Mouse (Mus musculus) neural tube, embryonic 12.5 days (tissue): Measurements from ENCODE around the gene Camkmt. TPM values are rescaled to one million over a fixed set of nuclear protein-coding genes. Genes with fewer than 3 reads are reported as not detected.

Experiments
- ATAC-seq: fragments of 200-750 bp; cut with Nextera tagmentation; 2 replicates; pipeline ENCODE4 v1.8.0; 2017; ENCODE audit warnings: low read depth, mild to moderate bottlenecking, moderate TSS enrichment, moderate library complexity; ENCODE audit not compliant: low FRiP score
- H3K27ac ChIP-seq: fragments of 300-500 bp; sonication (generic); 2 replicates; pipeline ENCODE4 v1.5.1; 2016
- H3K27me3 ChIP-seq: fragments of 300-500 bp; sonication (generic); replicated peaks from 2 replicates; pipeline ENCODE4 v1.6.1; 2016; ENCODE audit warnings: mild to moderate bottlenecking
- H3K36me3 ChIP-seq: fragments of 300-500 bp; sonication (generic); 2 replicates; pipeline ENCODE4 v1.6.1; 2016; ENCODE audit warnings: mild to moderate bottlenecking
- H3K4me1 ChIP-seq: fragments of 300-500 bp; sonication (generic); 2 replicates; pipeline ENCODE4 v1.6.1; 2016
- H3K4me2 ChIP-seq: fragments of 300-500 bp; sonication (generic); replicated peaks from 2 replicates; pipeline ENCODE4 v1.6.1; 2016; ENCODE audit warnings: mild to moderate bottlenecking
- H3K4me3 ChIP-seq: fragments of 300-500 bp; sonication (generic); 2 replicates; pipeline ENCODE4 v1.5.1; 2016
- H3K9ac ChIP-seq: fragments of 300-500 bp; sonication (generic); 2 replicates; pipeline ENCODE4 v1.6.1; 2016; ENCODE audit warnings: mild to moderate bottlenecking
- H3K9me3 ChIP-seq: fragments of 300-500 bp; sonication (generic); 2 replicates; pipeline ENCODE4 v1.6.1; 2016; ENCODE audit warnings: mild to moderate bottlenecking
- WGBS: fragments of 180-500 bp; shearing (Covaris S2); methylation state at CpG from one replicate; pipeline ENCODE4 v1.1.7; 2016; 5-methylcytosine and 5-hydroxymethylcytosine counted together
- polyA plus RNA-seq: library from polyadenylated mRNA; unstranded; fragments of >200 nt; fragmentation: Nextera tagmentation; extraction: Ambion mirVana; gene quantifications from 2 replicates; pipeline ENCODE4 v1.2.1, GENCODE M21; 2016

The Camkmt gene
- polyA plus RNA-seq, 1 experiment from 2014 or later: 14.7 TPM

DNA sequence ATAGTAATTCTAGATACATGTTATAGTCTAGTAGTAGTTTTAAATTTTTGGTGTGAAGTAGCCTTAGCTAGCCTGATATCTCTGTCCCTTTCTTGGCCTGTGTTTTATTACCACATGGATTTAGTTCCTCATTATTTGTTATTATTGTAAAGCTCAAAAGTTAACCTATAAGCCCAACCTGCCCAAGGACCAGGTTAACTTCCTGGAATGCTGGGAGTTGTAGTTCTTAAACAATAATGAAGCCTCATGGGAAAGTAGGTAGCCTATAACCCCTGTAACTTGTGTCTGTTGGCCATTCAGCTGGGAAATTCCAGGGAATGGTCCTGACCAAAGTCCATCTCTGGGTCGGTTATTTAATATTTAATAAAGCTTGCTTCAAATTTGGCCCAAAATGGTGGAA is 58.0 kb downstream of the Camkmt start:
- Histone ChIP-seq H3K9ac (no peak overlapping the region), H3K9me3 (no peaks in the 10 kb centered on the region), H3K4me1 (0 out of 2 replicates have a peak, but pooled peaks cover 2% of the 10 kb centered on the region), H3K27me3 (no peaks in the 10 kb centered on the region), H3K4me3 (no peak overlapping the region), H3K4me2 (no peak overlapping the region), H3K27ac (no peak overlapping the region), H3K36me3 (no peaks in the 10 kb centered on the region)
- WGBS: 81% methylated on average over 1 of the region's 1 CpGs
- ATAC-seq: no peak

DNA sequence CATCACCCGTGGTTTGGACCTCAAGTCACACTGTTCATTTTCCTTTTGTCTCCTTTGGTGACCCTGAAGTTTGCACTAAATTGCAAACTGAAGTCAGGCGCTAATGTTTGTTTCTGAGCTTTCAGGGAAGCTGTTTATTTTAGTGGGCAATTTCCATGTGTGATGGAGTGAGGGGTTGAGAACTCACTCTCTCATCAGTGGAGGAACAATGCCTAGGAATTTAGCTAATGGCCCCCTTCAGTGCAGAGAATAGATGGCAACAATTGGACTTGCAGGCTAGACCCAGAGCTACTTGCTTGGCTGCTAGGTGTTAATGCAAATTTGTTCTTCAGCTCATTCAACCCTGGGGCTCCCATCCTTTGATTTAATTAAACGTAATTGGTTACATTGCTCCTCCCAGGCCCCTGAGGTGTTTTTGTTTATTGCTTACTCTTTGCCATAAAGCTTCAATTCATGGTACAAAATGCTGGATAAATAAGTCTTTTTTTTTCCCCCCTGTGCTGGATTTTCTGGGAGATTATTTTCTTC is 58.9 kb downstream of the Camkmt start:
- 0 out of 2 replicates have a peak, but pooled peaks cover 2% of the 10 kb centered on the region for H3K4me1 ChIP-seq
- no peak for ATAC-seq
- no peak overlapping the region for H3K27ac ChIP-seq
- no peak overlapping the region for H3K4me2 ChIP-seq
- no peaks in the 10 kb centered on the region for H3K9me3 ChIP-seq
- H3K9ac ChIP-seq: no peak overlapping the region
- no peaks in the 10 kb centered on the region for H3K27me3 ChIP-seq
- H3K36me3 ChIP-seq: no peaks in the 10 kb centered on the region
- no peak overlapping the region for H3K4me3 ChIP-seq
- WGBS: 7% methylated on average over 3 of the region's 3 CpGs

DNA sequence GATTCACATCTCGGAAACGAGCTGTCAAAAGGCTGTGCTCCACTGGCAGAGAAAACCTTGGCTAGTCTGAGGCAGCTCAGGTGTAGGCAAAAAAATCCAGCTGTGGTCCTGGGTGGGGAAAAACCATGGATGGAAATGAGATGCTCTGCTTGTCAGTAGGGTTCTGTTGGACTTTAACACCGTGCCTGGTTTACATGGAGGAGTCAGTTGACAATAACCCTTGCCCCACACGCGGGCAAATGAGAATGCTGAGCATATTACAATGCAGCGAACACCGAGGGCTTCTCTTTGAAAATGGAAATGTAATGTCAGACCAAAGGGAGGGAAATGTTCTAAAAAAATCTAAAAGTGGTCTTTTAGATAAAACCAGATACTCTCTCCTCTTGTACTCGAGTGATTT is 60.9 kb downstream of the Camkmt start:
- no peak overlapping the region for H3K27ac ChIP-seq
- no peaks in the 10 kb centered on the region for H3K36me3 ChIP-seq
- no peaks in the 10 kb centered on the region for H3K9me3 ChIP-seq
- 0 out of 2 replicates have a peak, but pooled peaks cover 2% of the 10 kb centered on the region for H3K4me1 ChIP-seq
- no peak overlapping the region for H3K4me3 ChIP-seq
- 76% methylated on average over 8 of the region's 8 CpGs for WGBS
- ATAC-seq: no peak
- no peaks in the 10 kb centered on the region for H3K27me3 ChIP-seq
- no peak overlapping the region for H3K9ac ChIP-seq
- no peak overlapping the region for H3K4me2 ChIP-seq

DNA sequence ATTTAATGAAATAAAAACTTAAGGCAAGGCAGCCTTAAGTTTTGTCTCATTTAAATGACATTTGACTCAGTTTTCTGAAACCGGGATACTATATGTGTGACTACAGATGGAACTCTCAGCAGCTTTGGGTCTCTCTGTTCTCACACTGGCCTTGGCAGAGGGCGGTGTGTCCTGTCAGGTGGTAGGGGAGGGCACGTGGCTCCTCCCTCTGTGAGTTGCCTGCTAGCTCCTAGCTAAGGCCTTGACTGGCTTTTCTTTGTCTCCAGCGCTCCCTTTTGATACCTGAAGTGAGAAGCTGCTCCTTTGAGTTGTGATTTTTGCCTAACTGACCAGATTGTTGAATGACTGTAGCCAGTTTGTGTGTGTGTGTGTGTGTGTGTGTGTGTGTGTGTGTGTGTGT is 67.8 kb downstream of the Camkmt start:
- 82% methylated on average over 4 of the region's 4 CpGs for WGBS
- H3K4me3 ChIP-seq: no peak overlapping the region
- H3K27ac ChIP-seq: no peak overlapping the region
- no peaks in the 10 kb centered on the region for H3K9me3 ChIP-seq
- no peak overlapping the region for H3K4me2 ChIP-seq
- H3K4me1 ChIP-seq: no peaks in the 10 kb centered on the region
- no peak overlapping the region for H3K9ac ChIP-seq
- no peaks in the 10 kb centered on the region for H3K36me3 ChIP-seq
- no peaks in the 10 kb centered on the region for H3K27me3 ChIP-seq
- ATAC-seq: no peak

DNA sequence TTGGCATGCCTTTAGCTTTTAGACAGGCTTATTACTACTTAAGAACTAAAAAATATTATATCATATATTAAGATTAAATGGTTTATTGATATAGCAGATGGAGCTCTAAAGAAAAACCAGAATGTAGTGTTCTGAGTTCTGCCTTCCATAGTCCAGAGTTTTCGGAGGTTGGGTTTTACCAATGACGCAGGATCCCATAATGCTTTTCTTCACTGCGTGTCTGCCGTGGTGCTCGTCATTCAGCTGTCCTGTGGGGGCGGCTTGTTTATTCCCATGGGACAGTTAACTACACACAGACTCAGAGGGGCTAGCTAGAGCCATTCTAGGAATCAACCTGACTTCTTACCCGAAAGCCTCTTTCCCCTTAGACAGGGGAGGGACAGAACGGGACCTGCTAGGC is 69.2 kb downstream of the Camkmt start:
- Histone ChIP-seq H3K9me3 (no peaks in the 10 kb centered on the region), H3K4me3 (no peak overlapping the region), H3K36me3 (no peaks in the 10 kb centered on the region), H3K4me1 (no peaks in the 10 kb centered on the region), H3K9ac (no peak overlapping the region), H3K27me3 (no peaks in the 10 kb centered on the region), H3K27ac (no peak overlapping the region), H3K4me2 (no peak overlapping the region)
- 87% methylated on average over 8 of the region's 8 CpGs for WGBS
- ATAC-seq: no peak

DNA sequence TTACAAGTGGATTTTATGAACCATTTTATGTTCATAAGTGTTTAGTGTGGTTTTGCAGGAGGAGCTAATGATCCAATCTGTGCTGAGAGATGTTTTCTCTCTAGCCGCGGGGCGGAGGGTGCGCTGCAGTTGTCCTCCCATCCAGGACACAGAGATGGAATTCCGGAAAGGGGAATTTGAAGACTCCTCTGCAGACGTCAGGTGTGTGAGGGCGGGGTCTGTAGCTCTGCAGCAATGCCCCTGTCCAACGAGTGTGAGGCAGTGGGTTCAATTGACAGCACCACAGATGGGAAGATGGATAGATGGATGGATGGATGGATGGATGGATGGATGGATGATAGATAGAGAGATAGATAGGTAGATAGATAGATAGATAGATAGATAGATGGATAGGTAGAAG is 70.4 kb downstream of the Camkmt start:
- Histone ChIP-seq H3K4me1 (no peaks in the 10 kb centered on the region; the same call in 1 of the 2 replicates), H3K9ac (no peak overlapping the region), H3K9me3 (no peaks in the 10 kb centered on the region), H3K4me3 (no peak overlapping the region), H3K27ac (no peak overlapping the region), H3K4me2 (no peak overlapping the region), H3K27me3 (no peaks in the 10 kb centered on the region), H3K36me3 (no peaks in the 10 kb centered on the region)
- whole genome bisulfite sequencing: 92% methylated on average over 8 of the region's 8 CpGs
- ATAC-seq: no peak

DNA sequence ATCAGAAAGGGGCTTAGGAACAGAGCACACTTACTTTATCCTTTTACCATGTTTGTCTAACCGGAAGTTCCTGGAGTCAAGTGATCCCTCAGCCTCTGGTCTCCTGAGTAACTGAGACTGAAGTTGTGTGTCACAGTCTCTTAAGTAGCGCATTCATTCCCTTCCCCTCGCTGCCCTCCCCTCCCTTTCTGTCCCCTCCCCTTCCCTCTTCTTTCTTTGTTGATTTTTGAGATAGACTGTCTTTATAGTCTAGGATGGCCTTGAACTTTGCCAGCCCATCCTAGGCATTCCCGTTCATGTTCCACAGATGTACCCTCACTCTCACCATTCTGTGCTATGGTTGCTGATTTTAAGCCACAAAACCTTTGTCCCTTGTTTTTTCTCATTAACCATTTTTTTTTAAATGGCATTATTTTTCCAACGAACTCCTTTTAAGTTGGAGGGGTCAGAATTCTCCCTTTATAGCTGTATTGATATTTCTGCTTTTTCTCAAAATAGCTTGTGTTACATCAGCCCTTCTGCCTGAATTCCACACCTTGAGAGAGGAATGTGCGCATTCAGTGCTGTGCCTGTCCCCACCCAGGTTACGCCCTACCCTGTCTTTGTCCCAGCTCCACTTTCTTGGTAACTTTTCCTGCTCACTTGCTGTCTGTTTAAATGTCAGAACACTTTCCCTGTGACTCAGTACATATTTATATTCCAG is 72.4 kb downstream of the Camkmt start:
- WGBS: 85% methylated on average over 7 of the region's 7 CpGs
- ATAC-seq: no peak
- H3K36me3 ChIP-seq: no peaks in the 10 kb centered on the region
- no peak overlapping the region for H3K4me2 ChIP-seq
- no peaks in the 10 kb centered on the region for H3K9me3 ChIP-seq
- no peaks in the 10 kb centered on the region for H3K27me3 ChIP-seq
- H3K4me3 ChIP-seq: no peak overlapping the region
- no peaks in the 10 kb centered on the region; the same call in 1 of the 2 replicates for H3K4me1 ChIP-seq
- H3K27ac ChIP-seq: no peak overlapping the region
- no peak overlapping the region for H3K9ac ChIP-seq

DNA sequence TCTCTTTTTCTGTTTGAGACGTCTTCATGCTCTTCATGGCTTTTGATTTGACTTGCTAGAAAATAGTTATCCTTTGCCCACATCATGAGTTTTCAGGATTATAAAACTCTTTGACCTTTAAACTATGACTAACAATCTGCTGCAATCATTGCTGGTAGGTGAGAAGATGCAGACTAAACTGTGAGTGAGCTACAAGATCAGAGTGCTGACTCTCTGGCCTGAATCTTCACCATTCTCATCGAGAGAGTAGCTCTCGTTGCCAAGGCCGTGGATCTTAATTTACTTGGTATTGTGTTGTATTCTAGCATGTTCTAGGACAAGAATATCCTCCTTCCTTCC is 72.9 kb downstream of the Camkmt start:
- Histone ChIP-seq H3K36me3 (no peaks in the 10 kb centered on the region), H3K4me3 (no peak overlapping the region), H3K4me1 (no peaks in the 10 kb centered on the region; the same call in 1 of the 2 replicates), H3K27me3 (no peaks in the 10 kb centered on the region), H3K4me2 (no peak overlapping the region), H3K27ac (no peak overlapping the region), H3K9me3 (no peaks in the 10 kb centered on the region), H3K9ac (no peak overlapping the region)
- ATAC-seq: no peak
- WGBS: 92% methylated on average over 4 of the region's 4 CpGs

DNA sequence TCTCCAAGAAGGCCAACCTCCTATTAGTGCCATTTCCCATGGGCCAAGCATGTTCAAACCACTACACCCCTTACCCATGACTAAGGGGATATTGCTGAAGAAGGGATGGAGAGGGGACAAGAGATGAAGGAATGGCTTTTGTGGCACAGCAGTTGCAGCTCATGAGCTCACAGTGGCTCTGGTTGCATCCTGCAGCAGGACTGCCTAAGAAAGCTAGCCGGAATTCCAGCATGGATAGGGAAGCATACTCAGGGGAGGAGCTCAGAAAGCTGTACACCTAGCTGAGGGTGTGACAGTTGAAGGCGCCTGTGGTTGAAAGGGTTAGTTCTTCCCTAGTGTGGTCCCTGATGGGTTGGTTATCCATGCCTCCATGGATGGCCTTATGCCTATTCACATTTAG is 78.4 kb downstream of the Camkmt start:
- H3K27me3 ChIP-seq: no peaks in the 10 kb centered on the region
- no peaks in the 10 kb centered on the region for H3K9me3 ChIP-seq
- H3K27ac ChIP-seq: no peak overlapping the region
- H3K9ac ChIP-seq: no peak overlapping the region
- H3K4me1 ChIP-seq: no peaks in the 10 kb centered on the region; the same call in 1 of the 2 replicates
- no peak for ATAC-seq
- no peak overlapping the region for H3K4me2 ChIP-seq
- WGBS: 89% methylated on average over 2 of the region's 2 CpGs
- no peaks in the 10 kb centered on the region for H3K36me3 ChIP-seq
- no peak overlapping the region for H3K4me3 ChIP-seq

DNA sequence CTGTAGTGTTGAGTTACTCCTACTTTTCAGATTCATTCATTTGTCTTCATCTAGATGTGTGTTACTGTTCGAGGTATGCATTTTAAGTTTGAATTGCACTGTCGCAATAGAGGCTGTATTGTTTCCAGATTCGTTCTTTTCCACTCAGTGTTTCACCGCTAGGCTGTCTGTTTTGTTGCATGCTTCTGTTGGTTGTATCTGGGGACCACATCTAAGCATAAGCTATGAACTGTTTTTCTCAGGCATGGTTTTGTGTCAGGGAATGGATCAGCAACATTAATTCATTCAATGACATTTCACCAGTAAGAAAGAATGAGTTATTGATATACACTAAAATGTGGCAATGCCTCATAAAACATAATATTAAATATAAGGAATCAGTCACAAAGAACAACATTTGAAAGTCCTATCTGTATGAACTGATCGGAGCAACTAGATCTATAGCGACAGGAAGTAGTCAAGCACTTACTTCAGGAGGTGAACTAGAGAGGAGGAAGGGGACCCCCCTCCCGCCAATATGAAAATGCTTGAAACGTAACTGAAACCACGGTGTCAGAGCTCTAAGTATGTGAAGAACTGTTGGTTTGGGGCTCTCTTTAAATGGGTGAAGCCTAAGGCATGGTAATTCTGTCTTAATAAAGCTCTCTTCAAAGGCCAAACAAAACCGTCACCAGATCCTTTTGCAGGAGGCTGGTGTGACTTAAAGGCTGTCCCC is 80.3 kb downstream of the Camkmt start:
- H3K9ac ChIP-seq: no peak overlapping the region
- H3K4me3 ChIP-seq: no peak overlapping the region
- H3K36me3 ChIP-seq: no peaks in the 10 kb centered on the region
- H3K9me3 ChIP-seq: no peaks in the 10 kb centered on the region
- no peak overlapping the region for H3K4me2 ChIP-seq
- H3K27ac ChIP-seq: no peak overlapping the region
- H3K27me3 ChIP-seq: no peaks in the 10 kb centered on the region
- H3K4me1 ChIP-seq: no peaks in the 10 kb centered on the region; the same call in 1 of the 2 replicates
- 80% methylated on average over 10 of the region's 10 CpGs for WGBS
- no peak for ATAC-seq

DNA sequence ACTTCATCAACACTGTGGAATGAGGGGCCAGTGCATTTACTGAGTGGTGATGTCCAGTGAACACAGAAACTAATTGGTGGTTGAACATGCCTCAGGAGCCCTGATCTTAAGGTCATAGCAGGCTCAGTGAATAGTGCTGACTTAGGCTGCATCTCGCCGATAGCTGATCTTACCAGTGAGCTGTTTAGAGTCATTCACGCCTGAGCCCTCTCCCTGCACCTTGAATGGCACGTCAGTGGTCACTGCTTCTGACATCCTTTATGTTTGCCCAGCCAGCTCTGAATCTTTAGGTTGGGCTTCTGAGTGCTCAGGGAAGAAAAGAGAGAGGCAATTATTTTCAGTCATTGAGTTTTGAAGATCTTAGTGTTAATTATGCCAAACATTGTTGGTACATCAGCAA is 81.6 kb downstream of the Camkmt start:
- H3K9ac ChIP-seq: no peak overlapping the region
- H3K4me1 ChIP-seq: no peaks in the 10 kb centered on the region
- 17% methylated on average over 4 of the region's 4 CpGs for WGBS
- no peak for ATAC-seq
- no peak overlapping the region for H3K4me2 ChIP-seq
- H3K9me3 ChIP-seq: no peaks in the 10 kb centered on the region
- H3K36me3 ChIP-seq: no peaks in the 10 kb centered on the region
- H3K27me3 ChIP-seq: no peaks in the 10 kb centered on the region
- no peak overlapping the region for H3K27ac ChIP-seq
- no peak overlapping the region for H3K4me3 ChIP-seq

DNA sequence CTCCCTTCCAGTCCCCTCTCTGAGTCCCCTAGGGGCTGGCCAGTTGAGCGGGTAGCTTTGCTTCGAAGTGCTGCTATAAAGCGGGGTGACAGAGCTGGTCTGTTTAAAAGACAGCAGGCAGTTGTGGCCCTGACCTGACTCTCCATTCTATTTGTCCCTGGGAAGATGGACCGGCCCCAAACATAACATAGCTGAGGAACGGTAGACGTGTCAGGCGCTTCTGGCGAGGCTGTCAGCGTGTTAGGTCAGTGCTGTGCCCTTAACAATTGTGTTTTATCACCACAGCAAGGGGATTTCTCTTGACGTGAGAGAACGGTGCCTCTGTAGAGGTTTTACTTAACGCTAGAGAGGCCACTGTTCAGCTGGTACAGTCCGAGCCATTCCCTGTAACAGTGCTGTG is 86.9 kb downstream of the Camkmt start:
- 53% methylated on average over 13 of the region's 13 CpGs for WGBS
- no peak overlapping the region for H3K9ac ChIP-seq

More for the DNA sequence above, 86.9 kb downstream of the Camkmt start:
- H3K27ac ChIP-seq: no peak overlapping the region
- H3K4me1 ChIP-seq: no peaks in the 10 kb centered on the region
- H3K9me3 ChIP-seq: no peaks in the 10 kb centered on the region
- H3K27me3 ChIP-seq: no peaks in the 10 kb centered on the region
- H3K36me3 ChIP-seq: no peaks in the 10 kb centered on the region
- H3K4me3 ChIP-seq: no peak overlapping the region
- no peak overlapping the region for H3K4me2 ChIP-seq
- no peak for ATAC-seq
